Mouse (Mus musculus): ENCODE results near the gene Tmem119.
A peak's percentile ranks its signal among the peaks of the same experiment; 100 is the strongest.
"Not testable (repeated sequence)": the region's sequence is repeated elsewhere in the genome, so short reads cannot be mapped to it uniquely, and the experiment has no call there.

Gene Tmem119

DNA sequence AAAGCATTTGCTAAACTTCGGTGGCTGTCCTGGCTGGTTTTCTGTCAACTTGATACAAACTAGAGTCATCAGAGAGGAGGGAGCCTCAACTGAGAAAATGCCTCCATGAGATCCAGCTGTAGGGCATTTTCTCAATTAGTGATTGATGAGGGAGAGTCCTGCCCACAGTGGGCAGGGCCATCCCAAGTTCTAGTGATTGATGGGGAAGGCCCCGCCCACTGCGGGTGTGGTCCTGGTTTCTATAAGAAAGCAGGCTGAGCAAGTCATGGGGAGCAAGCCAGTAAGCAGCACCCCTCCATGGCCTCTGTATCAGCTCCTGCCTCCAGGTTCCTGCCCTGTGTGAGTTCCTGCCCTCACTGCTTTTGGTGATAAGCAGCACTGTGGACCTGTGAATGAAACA is 16.2 kb downstream of the Tmem119 start:
- not testable (repeated sequence) for DNase-seq

DNA sequence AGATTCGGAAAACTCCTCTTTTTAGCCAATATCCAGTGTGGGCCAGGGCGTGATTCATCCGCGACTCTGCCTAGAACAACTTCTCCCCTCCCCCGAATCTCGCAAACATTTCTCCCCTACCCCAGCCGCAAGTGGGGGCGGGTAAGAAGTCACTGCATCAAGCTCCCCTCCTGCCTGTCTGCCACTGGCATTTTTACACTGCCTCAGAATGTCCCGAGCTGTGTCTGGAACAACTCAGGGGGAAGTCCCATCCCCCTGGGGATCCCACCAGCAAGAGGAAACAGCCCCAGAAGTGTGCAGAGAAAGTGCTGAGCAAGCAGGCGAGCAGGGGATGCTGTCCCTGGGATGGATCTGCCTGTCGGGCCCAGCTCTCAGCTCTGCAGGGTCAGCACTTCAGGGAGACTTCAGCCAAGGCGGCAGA is 16.7 kb downstream of the Tmem119 start:
- peak; percentile 39 for DNase-seq

DNA sequence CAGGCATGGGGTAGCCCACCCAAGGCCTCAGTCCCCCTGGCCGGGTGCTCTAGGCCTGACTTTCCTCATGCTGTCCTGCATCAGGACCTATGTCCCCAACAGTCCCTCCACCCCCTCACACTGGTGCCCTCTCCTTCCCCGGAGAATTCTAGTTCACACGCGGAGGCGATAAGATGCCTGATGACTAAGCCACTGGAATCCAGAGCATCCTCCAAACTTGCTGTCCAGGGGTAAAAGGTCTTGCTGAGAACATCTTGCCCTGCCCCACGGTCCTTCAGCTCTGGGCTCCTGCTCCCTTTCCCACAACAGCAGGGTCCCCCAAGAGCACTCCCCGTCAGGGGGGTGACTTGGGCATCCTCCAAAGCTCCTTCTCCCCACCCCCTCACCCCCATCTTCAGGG is 17.7 kb downstream of the Tmem119 start:
- peak; percentile 43 for DNase-seq

DNA sequence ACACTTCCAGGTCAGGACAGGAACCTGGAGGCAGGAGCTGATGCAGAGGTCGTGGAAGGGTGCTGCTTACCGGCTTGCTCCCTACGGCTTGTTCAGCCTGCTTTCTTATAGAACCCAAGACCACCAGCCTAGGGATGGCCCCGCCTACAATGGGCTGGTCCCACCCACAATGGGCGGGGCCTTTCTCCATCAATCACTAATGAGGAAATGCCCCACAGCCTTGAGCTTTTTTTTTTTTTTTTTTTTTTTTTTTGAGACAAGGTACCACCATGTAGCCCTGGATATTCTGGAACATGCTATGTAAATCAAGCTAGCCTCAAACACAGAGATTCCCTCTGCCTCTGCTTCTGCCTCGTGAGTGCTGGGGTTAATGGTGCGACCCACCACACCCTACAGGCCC is 18.4 kb downstream of the Tmem119 start:
- DNase-seq = no peak

DNA sequence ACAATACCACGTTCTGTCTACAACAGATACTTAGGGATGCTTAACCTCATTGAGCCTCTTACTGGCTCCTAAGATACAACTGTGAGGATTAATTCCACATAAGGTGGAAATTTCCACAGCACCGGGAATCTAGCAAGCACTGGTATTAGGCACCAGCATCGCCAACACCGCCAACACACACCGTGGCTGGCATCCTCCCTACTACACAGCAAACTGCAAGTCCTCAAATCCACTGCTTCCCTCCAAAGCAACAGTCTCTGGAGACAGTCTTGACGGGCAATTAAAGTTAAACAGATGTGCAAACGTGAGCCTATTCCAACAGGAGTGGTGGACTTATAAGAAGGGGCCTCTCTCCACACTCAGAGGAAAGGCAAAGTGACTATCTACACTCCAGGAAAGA is 19.1 kb downstream of the Tmem119 start:
- DNase-seq = no peak

DNA sequence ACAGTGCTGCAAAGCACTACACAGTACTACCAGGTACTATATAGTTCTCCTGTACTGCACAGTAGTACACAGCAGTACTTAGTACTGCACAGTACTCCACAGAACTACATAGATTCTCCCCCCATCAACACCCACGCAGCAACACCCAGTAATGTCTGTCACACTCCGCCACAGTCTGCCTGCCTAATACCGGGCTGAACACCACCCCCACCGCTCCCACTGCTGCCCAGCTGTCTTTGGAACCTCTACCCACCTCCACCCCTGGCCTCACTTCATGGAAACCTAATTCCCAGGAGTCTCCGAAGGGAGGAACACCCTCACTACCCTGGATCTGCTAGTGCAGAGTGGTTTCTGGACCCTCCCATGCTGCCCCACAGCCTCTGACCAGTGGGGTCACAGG is 19.6 kb downstream of the Tmem119 start:
- DNase-seq = no peak

DNA sequence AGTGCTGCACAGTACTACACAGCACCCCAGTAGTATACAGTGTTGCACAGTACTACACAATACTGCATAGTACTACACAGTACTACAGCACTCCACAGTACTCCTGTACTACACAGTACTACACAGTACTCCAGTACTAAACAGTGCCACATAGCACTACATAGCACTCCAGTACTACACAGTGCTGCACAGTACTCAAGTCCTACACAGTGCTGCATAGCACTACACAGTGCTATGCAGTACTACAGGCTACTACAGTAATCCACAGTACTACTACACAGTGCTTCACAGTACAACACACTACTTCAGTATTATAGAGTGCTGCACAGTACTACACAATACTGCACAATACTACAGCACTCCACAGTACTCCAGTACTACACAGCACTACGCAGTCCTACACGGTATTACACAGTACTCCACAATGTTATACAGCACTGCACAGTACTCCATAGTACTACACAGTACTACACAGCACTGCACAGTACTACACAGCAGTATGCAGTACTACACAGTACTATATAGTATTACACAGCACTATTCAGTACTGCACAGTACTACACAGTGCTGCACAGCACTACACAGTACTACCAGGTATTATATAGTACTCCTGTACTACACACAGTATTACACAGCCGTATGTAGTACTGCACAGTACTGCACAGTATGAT is 20.1 kb downstream of the Tmem119 start:
- DNase-seq = no peak

DNA sequence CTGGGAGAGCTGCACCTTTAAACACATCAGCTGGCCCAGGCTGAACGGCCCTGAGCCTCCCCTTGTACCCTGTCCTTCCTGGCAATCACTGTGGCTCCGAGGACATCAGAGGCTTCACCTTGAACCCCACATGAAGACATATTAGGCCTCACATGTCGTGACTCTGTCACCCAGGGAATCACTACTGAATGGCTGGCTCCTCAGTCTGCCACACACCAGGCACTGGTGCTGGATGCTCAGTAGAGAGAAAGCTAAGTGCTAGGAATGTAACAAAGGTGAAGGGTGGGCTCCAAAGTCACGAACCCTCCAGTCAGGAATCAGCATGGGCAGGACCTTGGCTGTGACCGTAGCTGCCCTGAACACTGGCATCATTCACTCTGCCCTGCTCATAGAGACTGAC is 20.7 kb downstream of the Tmem119 start:
- no peak for DNase-seq

DNA sequence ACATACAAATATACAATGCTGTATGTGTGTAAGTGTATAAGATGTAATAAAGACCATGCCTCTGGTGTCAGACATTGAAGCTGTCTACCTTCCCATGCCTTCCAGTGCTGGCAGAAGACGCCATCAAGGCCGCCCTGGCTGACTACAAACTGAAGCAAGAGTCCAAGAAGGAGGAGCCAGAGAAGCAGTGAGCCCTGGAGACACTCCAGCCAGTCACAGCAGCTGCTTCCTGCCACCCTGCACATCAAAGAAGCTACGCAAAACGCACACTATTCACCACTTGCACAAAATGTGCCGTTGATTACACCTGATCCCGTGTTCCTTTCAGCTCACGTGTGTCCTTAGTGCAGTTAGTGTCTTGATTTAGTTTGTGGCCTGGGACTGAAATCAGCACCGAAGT is 22.6 kb downstream of the Tmem119 start:
- peak; percentile 45 for DNase-seq

DNA sequence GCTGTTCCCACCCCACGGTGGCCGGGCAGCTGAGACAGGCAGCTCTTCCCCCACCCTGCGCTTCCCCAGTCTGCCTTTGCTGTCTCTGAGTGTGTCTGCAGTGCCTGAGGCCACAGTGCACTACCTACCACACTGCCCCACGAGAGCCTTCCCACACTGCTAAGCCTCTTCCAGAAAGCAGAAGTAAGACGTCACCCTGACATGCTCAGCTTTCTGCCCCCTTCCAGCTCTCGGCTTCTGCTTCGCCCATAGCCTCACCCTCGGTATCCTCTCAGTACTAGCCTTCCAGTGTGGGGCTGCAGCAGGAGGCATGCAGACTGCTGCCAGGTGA is 23.5 kb downstream of the Tmem119 start:
- DNase-seq = no peak

DNA sequence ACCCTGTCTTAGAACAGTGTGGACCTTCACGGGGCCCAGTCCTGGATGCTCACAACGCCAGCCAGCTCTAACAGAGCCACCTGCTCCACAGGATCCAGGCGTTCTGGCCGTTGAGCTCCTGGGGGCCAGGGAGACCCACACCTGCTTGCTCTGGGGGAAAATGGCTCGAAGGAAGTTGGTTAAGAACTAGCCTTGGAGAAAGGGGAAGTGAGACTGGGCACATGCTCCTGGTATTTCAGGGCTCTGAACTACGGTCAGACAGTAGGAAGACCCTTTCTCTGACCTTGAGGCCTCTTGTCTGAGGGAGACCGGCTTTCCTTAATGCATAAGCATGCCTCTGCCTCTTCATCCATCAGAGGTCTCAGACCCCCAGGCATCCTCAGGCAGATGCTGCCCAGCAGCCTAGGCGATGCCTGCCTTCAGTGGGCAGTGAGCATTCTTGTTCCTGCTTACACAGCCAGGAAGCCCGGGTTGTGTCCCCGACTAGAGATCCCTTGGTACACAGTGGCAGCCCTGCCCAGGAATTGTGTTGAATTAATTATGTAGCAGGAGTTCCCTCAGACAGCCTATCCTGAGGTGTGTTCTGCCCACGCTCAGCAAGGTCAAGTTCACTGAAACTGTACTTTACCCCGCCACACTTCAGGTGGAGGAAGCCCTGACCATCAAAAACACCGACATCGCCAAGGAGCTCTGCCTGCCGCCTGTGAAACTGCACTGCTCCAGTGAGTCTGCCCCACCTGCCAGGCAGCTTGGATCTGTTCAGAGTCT is 24.0 kb downstream of the Tmem119 start:
- DNase-seq = peak; percentile 75

DNA sequence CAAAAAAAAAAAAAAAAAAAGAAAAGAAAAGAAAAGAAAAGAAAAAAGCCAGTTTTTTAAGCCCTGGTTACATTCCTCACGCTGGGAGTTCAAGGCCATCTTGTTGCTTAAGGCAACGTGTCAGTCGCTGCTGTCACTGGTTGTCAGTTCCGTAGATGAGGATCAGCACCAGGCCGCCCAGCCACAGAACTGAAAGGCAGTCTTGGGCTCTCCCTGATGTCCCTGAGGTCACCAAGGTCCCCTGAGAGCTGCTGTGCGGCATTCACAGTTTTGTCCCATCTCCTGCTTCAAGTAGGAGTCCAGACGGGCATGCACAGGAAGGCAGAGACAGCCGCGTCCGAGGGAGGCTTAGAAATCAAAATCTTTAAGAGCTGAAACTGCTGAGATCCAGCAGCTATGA is 24.7 kb downstream of the Tmem119 start:
- DNase-seq = no peak

DNA sequence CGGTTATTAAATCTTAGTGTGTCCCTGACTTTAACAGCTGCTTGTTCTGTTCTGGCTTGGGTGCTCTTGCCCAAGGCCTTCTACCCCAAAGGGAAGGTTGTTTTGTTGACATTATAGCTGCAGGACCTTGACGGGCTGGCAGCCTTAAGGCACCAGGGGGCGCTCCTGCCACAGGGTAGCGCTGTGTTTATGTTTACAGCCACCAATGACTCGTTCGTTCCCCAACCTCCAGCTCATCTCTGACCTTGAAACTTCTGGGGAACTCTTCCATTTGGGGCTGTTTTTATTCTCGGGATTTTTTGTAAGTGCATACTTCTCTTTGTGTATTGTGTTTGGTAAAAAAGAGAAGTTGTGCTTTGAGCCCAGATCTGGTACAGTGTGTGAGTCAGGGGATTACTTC is 26.7 kb downstream of the Tmem119 start:
- peak; percentile 84 for DNase-seq

DNA sequence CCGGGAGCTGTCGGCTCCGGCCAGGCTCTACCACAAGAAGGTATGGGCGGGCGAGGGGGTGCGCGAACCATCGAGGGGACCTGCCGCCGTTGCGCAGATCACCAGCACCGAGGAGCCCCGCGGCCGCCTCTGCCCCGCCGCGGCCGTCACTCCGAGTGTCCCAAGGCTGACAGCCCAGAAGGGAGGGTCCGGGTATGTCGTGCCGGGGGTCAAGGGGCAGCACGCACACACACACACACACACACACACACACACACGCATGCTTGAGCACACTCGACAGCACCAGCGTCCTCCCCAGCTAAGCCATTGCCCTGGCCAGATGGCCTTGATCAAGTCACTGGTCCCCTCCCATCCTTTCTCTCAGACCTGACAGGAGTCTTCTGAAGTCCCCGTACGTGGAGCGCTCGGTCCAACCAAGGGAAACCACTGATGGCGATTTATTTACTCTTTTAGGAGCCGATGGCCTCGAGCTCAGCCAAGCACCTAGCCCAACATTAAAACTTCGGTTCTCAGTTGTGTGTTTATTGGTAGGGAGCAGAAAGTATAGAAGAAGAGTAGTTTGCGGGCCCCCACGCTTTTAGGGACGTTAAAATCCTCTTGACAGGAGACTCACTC is 27.3 kb downstream of the Tmem119 start:
- no peak for DNase-seq

DNA sequence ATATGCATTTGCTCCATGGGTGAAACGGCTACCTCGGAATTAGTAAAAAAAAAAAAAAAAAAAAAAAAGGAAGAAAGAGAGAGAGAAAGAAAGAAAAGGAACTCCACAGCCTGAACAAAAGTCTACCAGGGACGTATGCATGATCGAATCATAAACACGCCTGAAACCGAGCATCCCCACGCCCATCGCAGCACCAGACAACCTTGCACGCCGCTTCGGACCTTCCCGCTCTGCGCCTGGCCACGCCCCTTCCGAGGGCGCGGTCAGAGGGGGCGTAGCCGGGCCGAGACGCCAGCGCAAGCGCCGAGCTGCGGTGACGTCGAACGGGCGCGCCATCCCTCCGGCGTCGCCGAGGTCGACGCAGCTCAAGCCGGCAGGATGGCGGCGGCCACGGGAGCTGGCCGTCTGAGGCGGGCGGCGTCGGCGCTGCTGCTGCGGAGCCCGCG is 27.8 kb downstream of the Tmem119 start, which contains the start of the genes Sart3 and Iscu:
TSS of gene Sart3 (minus strand) at position 61 of the 446 bp plus-strand sequence.
TSS of gene Iscu (plus strand) at position 299 of the 446 bp plus-strand sequence.
- peak; percentile 91 for DNase-seq

DNA sequence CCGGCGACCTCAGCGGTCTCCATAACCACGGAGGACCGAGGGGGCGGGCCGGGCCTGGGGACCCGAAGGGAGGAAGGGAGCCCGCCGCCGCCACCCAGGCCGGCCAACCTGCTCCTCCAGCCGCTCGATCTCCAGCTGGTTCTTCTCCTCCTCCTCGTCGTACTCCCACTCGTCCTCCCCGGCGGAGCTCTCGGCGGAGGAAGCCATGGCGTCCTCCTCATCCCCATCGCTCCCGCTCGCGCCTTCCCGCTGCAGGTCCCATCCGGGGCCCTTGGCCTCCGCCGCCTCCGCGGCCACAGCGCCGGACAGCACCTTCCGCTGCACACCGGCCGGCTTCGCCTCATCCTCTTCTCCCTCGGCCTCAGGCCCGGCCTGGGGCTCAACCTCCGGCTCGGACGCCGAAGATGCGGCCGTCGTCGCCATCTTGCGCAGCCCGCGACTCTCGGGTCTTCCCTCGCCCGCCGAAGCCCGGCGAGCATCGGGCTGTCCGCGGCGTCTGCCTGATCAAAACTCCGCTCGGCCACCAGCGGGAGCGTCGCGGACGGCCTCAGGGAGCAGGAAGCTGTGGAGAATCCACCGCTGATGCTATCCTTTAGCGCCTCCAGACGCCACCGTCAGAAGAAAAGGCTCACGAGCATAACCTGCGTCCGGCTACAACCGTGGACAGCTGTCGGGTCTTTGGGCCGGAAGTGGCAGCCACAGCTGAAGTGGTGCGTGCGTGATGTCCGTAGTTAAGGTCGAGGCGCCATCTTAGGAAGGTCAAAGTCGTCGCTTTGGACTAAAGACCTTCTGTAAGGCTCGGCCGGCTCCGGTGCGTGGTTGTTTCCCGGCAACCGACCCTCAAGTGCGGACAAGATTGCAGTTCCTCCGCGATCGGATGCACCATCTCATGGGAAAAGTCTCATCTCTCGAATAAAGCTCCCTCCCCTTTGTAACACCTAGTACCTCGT is 28.8 kb downstream of the Tmem119 start:
- DNase-seq = peak; percentile 89

DNA sequence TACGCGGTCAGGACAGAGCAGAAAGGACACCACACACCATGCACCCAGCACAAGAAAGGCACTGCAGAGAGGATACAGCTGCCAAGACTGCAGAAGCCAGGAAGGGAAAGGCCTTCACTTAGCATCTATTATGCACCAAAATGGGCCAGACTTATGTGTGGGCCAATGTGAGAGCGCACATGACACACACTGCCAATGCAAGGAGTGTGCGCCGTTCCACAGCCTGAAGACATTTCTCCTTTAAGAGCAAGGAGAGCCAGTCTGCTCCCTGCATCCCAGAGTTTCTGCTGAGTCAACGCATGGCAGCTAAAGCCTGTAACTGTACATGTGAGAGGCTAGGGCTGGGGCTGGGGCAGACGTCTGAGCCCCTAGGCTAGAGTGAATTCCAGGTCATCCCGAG is 31.5 kb downstream of the Tmem119 start:
- DNase-seq = no peak

DNA sequence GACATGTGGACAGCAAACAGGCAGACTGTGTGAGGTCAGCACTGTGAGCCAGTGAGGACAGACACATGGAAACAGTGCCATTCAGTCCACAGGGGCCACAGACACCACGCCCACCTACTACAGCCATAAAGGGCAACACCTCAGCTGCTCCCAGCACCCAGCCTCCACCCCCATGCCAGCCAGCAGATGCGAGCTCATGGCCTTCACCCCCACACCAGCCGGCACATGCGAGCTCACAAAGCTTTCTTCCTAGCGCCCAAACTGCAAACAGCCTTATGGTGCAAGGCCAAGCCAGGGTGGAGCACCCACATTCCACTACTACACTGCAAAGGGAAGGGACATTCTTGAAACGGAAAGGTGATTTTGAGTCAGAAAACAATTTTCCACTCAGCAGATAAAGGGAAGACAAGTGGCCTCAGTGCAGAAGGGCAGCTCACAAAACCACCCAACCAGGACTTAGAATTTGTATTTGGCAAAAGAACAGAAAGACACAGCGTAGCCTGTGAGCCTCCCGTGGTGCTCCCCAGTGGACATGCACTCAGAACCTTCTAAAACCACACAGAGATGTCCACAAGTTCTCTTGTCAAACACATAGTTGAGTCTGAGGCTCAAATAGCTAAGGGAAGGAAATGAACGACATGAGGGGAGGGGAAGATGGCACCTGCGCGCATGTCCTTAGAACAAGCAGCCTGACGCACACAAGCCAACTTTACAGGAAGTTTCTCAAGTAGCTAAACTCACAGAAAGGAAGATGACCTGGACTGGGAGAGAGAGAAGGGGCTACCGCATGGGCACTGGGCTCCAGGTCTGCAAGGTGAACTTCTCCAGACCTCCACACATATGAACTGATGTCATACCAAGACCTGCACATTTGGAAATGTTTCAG is 34.4 kb downstream of the Tmem119 start:
- DNase-seq = no peak

DNA sequence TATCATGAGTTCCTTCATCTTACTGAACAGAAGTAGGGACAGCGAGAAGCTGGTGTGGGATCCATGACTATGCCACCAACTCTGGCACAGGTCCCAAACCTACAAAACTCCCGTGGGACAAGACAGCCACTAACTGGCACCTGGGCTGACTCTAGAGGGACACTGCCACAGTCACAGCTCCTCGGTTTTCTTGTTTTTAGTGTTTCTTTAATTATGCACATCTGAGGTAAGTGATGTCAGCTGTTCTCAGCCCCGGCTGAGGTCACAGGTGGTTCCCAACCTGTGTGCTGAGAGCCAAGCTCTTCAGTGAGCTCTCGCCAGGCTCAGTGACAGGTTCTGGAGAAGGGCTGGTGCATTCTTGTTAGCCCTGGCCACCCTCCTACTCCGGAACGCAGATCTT is 35.9 kb downstream of the Tmem119 start:
- no peak for DNase-seq

DNA sequence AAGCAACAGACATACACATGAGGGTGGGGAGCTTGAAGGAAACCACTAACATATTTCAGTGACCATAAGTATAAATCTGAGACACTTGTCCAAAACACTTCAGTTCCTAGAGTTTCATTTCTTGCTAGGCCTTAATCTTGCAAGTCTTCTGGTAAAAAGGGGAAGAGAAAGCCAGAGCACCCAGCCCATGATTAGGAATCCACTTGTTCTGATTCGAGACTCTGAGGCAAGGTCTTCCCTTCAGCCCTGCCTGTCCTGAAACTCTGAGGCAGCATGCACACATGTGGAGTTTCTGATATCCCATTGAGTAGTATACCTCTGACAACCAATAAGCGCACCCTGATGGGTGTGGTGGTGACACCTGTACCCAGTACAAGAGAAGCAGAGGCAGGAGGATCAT is 38.7 kb downstream of the Tmem119 start:
- no peak for DNase-seq

DNA sequence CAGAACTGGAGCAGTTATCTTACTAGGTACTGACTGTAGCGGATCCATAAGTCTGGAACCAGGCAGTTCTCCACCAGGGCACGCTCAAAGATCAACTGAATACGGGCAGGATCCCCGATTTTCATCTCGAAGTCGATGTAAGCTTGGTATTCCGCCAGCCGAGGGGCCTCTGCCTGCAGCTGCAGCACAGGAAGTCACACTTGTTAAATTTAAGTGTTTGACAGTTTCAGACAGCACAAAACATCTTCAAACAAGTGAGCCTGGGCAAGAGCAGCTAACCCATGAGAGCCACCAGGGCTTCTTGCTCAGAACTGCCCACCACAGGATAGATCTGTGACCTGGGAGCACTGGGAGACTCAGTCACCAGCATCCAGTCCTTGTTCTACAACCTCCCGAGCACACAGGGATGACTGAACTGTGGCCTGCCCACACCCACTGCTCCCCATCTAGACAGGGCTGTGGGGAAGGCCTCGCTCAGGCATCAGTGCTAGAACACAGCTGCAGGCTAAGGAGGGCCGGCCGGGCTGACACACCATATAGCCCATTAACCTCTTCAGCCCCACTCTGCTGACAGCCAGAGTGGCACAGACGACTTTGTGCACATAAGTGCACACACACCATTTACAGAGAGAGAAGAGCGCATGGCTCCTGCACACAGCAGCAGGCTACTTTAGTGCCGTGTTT is 44.8 kb downstream of the Tmem119 start:
- no peak for DNase-seq
